Mouse (Mus musculus): ENCODE results near the gene Tbc1d23. TPM values are rescaled to one million over a fixed set of nuclear protein-coding genes. Genes with fewer than 3 reads are reported as not detected.

The Tbc1d23 gene
- total RNA-seq, 1 experiment from 2014 or later, result 199 TPM

DNA sequence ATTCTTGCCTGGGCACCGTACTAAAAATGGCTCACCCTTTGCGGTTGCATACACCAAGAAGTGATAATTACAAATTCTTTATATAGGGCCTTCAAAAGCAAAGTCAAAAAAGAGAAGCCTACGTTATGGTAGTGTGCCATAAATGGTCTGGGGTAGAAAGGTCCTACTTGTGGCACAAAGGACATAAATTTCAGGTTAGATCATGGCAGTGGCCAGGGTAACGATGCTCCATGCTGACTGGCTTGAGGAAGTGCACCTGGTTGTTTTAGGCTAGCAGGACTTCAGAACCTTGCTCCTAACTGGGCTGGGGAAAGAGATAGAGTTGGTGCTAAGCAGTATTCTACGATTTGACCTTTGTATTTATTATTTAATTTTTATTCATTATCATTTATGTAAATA is 63.8 kb downstream of the Tbc1d23 start:
- no peak for ATAC-seq (ENCODE audit: extremely low read depth, insufficient number of reproducible peaks, low FRiP score, poor library complexity, severe bottlenecking)

DNA sequence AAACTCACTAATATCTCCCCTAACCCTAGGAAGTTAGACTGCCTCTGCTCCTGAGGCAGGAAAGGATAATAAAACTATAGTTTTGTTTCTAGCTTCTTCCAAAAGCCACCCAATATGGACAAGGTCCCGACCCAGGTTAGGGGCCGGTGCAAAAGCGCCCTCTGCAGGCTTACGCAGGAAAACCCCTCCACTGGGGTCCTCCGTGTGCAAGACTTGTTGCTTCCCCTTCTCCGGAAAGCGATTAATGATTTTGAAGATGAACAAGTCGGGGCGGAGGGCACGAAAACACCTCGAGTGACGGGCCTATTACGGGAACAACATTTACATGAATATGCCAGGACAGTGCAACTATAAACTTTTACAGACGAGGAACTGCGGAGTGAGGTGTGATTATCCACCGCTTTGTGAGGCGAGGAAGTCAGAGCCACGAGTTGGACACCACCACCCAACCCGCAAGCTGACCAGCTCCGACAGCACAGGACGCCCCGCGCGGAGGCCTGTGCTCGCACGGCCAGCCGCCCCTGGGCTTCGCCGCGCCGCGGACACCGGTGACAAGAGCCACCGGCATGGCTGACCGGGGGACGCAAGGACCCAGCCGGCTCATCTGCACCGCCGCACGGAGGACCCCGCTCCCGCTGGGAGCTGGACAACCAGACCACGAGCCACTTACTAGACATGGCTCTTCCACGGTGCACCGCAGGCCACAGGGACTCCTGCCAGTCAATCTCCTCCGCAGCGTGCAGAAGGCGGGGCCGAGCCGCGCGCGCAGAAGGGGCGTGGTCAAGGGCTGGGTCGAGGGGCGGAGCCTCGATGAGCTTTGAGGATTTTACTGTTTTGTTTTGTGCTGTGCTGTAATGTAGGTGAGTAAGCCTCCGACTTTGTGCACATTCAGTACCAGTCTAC is 64.4 kb downstream of the Tbc1d23 start, which contains the start of gene Nit2:
Gene Nit2, minus strand, starts transcription at position 731 of the 903 bp plus-strand sequence.
- ATAC-seq (ENCODE audit: extremely low read depth, insufficient number of reproducible peaks, low FRiP score, poor library complexity, severe bottlenecking), result peak; percentile 91

DNA sequence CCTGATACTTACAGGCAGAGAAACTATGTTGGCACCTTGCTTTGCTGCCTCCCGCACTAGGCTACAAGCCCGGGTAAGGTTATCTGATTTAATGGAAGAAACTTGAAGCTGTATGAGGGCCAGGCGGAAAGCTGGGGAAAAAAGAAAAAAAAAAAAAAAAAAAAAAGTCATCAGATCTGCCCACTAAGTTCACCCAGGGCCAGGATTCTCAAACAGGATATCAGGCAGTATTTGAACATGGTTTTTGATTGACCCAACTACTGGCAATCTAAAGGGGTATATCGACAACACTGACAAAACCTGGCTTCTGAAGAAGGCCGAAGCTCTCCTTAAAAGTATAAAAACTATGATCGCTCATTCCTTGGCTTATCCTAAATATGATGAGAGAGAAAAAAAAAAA is 65.2 kb downstream of the Tbc1d23 start:
- no peak for ATAC-seq (ENCODE audit: extremely low read depth, insufficient number of reproducible peaks, low FRiP score, poor library complexity, severe bottlenecking)

GRCm38 (mm10) chr16:57165157-57165556 is 66.1 kb downstream of the Tbc1d23 start:
- ATAC-seq (ENCODE audit: extremely low read depth, insufficient number of reproducible peaks, low FRiP score, poor library complexity, severe bottlenecking), result no peak

GRCm38 (mm10) chr16:57163694-57164093 is 67.6 kb downstream of the Tbc1d23 start:
- no peak for ATAC-seq (ENCODE audit: extremely low read depth, insufficient number of reproducible peaks, low FRiP score, poor library complexity, severe bottlenecking)

GRCm38 (mm10) chr16:57162841-57163240 is 68.5 kb downstream of the Tbc1d23 start:
- ATAC-seq (ENCODE audit: extremely low read depth, insufficient number of reproducible peaks, low FRiP score, poor library complexity, severe bottlenecking), result no peak

GRCm38 (mm10) chr16:57159835-57160234 is 71.5 kb downstream of the Tbc1d23 start:
- no peak for ATAC-seq (ENCODE audit: extremely low read depth, insufficient number of reproducible peaks, low FRiP score, poor library complexity, severe bottlenecking)

DNA sequence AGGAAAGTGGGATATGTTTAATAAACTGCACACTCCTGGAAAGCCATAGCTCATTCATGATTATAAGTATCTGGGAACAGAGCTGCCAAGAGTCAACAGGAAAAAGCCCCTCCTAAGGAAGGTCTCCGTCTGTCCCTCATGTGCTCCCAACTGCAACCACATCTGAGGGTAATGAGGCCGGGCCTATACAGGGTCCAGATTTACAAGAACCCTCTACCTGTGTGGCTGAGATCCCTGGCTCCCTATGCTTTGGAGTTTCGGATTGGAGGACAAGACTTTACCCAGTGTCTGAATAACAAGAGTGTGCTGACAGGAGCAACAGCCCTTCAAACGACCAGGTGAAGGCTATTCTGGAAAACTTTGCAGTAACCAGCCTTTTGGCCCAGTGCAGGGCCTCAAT is 73.6 kb downstream of the Tbc1d23 start:
- no peak for ATAC-seq (ENCODE audit: extremely low read depth, insufficient number of reproducible peaks, low FRiP score, poor library complexity, severe bottlenecking)

DNA sequence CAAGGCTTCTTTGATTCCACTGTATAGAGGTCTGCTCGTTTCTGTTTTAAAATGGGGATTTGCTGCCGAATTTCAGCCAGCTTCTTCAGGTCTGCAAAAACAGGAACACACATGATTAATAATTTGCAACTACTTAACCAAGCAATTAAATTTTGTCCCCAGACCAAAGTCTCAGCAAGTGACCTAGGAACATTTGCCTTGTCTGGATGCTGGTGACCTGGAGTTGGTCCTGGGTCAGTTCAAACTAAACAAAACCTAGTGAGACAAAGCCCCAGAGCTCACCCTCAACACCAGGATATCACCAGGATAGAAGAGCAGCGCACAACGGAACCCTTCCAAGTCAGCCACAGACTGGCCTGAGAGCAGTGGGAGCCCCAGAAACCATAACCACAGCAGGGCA is 74.2 kb downstream of the Tbc1d23 start:
- no peak for ATAC-seq (ENCODE audit: extremely low read depth, insufficient number of reproducible peaks, low FRiP score, poor library complexity, severe bottlenecking)

GRCm38 (mm10) chr16:57155899-57156298 is 75.4 kb downstream of the Tbc1d23 start:
- no peak for ATAC-seq (ENCODE audit: extremely low read depth, insufficient number of reproducible peaks, low FRiP score, poor library complexity, severe bottlenecking)

DNA sequence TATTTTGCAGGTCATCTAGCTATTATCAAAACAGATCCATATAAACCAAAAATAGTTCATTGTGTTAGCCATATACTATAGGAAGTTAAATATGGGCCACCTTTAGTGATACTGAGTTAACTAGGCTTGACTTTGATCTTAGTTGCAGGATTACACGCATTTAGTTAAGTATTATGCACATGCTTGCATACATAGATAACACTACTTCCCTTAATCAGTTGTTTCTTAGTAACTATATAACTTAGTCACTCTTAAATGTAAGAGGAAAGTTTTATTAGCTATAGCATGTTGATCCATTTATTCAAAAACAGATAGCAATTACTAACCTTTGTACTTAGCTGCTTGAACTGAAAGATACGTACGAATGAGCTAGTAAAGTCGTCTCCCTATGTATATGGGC is 79.9 kb downstream of the Tbc1d23 start:
- ATAC-seq (ENCODE audit: extremely low read depth, insufficient number of reproducible peaks, low FRiP score, poor library complexity, severe bottlenecking), result no peak

DNA sequence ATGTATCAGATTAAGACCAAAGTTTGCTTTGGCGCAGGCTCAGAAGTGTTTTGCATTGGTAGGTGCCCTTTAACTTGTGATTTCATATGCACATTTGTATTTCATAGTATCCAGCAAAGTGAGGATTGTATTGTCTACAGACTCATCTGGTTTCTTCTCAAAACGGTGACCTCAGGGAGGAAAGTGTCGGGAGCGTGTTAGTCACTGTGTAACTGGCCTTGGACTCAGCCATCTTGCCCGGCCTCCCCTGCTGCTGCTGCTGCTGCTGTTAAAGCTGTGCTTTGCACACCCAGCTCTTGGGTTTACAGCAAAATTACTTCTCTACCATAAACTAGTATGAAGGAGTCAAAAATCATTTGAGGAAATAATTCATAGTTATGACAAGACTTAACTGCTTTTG is 86.6 kb downstream of the Tbc1d23 start:
- ATAC-seq (ENCODE audit: extremely low read depth, insufficient number of reproducible peaks, low FRiP score, poor library complexity, severe bottlenecking), result no peak

DNA sequence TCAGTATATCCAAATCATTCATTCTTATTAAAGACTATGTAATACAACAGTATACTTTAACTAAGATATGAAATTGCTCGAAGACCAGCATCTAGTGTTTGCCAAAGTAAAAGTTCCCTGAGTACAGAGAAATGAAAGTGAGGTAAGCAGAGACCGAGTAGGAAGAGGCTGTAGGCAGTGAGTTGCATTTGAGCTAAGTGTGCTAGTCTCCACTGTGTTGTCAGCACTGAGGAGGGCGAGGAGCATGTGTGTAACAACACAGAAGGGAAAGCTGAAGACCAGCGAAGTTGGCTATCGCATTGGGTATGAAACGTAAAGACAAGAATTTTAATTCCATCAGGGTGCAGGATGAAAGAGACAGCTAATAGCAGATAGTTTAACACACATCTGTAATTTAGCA is 97.7 kb downstream of the Tbc1d23 start:
- ATAC-seq (ENCODE audit: extremely low read depth, insufficient number of reproducible peaks, low FRiP score, poor library complexity, severe bottlenecking), result no peak

DNA sequence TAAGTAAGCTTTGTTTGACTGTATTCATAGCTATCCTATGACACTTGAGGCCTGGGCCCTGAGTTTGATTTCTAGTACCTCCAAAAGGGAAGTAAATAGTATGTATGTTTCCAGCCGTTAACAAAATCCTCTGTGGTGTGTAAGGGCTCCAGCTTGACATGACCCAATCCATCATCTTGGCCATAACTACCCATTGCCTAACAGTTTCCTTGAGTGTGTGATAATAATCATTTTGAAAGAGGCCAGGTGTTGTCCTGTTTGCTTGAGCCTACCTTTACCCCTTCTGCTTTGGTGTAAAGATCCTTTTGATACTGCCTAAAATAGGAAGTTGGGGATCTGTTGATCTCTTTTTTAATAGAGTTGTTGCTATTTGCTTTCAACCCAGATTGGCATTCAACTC is 99.0 kb downstream of the Tbc1d23 start:
- ATAC-seq (ENCODE audit: extremely low read depth, insufficient number of reproducible peaks, low FRiP score, poor library complexity, severe bottlenecking), result no peak

GRCm38 (mm10) chr16:57131544-57131943 is 99.8 kb downstream of the Tbc1d23 start:
- no peak for ATAC-seq (ENCODE audit: extremely low read depth, insufficient number of reproducible peaks, low FRiP score, poor library complexity, severe bottlenecking)

DNA sequence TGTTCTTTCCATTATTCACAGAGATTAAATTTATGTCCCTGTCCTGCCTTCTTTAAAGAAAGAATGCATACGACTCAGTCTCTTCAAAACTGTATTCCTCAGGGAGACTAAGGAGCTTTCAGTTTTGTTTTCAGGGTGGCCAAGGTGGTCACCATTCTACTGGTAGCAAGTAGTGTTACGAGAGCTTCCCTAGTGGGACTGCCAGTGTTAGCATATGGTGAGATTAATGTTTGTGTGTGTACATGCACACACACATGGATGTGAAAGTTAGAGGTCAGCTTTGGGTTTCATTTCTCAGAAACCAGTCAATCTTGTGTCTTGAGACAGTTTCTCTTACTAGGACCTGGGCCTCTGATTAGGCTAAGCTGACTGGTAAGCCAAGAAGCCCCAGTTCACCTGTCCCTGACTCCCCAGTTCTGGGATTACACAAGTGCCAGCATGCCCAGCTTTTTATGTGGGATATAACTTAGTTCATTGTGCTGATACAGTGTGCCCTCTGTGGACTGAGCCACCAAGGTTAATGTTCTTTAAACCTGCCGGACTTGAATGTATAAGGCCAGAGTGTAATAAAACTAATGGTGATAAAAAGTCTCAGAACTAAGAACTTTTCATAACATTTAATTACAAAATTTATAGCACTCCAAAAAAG is 100.4 kb downstream of the Tbc1d23 start:
- ATAC-seq (ENCODE audit: extremely low read depth, insufficient number of reproducible peaks, low FRiP score, poor library complexity, severe bottlenecking), result peak; percentile 30; the same call in 1 of the 2 replicates

- ATAC-seq (ENCODE audit: extremely low read depth, insufficient number of reproducible peaks, low FRiP score, poor library complexity, severe bottlenecking), result no peak
These were observed 103.5 kb downstream of the Tbc1d23 start for GRCm38 (mm10) chr16:57127825-57128224.

- no peak for ATAC-seq (ENCODE audit: extremely low read depth, insufficient number of reproducible peaks, low FRiP score, poor library complexity, severe bottlenecking)
These were observed 105.0 kb downstream of the Tbc1d23 start for GRCm38 (mm10) chr16:57126268-57126667.

GRCm38 (mm10) chr16:57122682-57123445 is 108.4 kb downstream of the Tbc1d23 start:
- no peak for ATAC-seq (ENCODE audit: extremely low read depth, insufficient number of reproducible peaks, low FRiP score, poor library complexity, severe bottlenecking)
